Mouse (Mus musculus) adrenal gland (tissue): ENCODE results near the gene Cphx2.
"Not testable (repeated sequence)": the region's sequence is repeated elsewhere in the genome, so short reads cannot be mapped to it uniquely, and the experiment has no call there.

Experiments used
- intact Hi-C: fragments of 180-260 bp; cut with DNase I; formaldehyde crosslinking; loops from one replicate; pipeline ENCODE4 v1.15.1; 2025
- long read RNA-seq, 2 experiments: library from polyadenylated mRNA; unstranded; transcript quantifications; one replicate each; pipeline ENCODE4 v2.0.0; 2020; ENCODE audit warnings: borderline replicate concordance in 1 of 2; ENCODE audit not compliant: insufficient replicate concordance in 1 of 2

Gene Cphx2
- long read RNA-seq, experiment 1 = 0 reads
- long read RNA-seq, experiment 2 = 0 reads

DNA sequence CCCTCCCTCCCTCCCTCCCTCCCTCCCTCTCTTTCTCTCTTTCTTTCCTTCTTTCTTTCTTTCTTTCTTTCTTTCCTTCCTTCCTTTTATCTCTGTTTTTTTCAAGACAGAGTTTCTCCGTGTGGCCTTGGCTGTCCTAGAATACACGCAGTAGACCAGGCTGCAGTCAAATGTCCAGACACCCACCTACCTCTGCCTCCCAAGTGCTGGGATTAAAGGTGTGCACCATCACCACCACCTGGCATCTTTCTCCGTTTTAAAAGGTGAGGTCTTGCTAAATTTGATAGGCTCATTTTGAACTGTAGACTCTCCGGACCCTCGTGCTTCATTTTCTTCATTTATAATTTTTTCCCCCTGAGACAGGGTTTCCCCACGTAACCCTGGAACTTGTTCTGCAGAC is at the start of gene Cphx2:
Cphx2 (plus strand) TSS at position 301 of the 400 bp plus-strand sequence.
- intact Hi-C loops = not testable (repeated sequence)

GRCm38 (mm10) chr14:26034364-26034763 is 47.0 kb upstream of the Cphx2 start:
- intact Hi-C loops = not testable (repeated sequence)

DNA sequence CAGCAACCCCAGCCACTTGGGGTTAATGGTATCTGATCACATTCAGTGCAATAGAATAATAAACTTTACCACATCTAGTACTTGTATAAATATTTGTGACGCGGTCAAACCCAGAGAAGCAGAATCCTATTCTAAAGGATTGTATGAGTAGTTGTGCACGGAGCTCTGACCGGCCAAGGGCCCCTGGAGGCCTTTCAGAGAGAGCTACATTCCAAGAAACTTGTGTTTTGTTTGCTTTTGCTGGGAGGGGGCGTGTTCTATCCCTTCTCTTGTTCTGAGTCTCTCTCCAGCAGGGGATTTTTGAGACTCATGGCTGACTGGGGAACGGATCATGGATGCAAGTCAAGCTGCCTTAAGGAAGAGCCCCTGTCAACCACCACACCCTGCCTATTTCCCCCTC is 45.9 kb upstream of the Cphx2 start:
- intact Hi-C loops = not testable (repeated sequence)

DNA sequence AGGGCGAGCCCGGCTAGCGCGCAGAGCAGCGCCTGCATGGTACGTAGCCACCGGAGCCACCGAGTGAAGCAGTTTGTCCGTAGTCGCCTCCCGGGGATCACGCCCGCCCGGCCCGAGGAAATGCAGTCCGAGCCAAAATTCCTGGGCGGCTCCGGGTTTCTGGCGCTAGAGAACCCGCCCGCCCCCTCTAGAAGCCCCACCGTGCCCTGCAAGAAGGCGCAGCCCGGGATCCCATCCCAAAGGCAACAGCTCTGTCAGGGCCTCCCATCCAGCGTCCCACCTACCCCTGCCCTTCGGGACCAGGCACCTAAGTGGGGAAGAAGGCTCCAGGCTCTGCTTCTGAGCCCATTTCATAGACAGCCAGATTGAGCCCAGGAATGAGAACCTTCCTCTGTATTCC is 38.7 kb upstream of the Cphx2 start, which contains the start of gene Gm9780:
Gm9780 (minus strand) TSS at position 101 of the 400 bp plus-strand sequence.
- intact Hi-C loops = not testable (repeated sequence)

- intact Hi-C loops = not testable (repeated sequence)
Measured at GRCm38 (mm10) chr14:26045007-26045406, 36.3 kb upstream of the Cphx2 start.

- intact Hi-C loops = not testable (repeated sequence)
Measured at GRCm38 (mm10) chr14:26047026-26047425, 34.3 kb upstream of the Cphx2 start.

DNA sequence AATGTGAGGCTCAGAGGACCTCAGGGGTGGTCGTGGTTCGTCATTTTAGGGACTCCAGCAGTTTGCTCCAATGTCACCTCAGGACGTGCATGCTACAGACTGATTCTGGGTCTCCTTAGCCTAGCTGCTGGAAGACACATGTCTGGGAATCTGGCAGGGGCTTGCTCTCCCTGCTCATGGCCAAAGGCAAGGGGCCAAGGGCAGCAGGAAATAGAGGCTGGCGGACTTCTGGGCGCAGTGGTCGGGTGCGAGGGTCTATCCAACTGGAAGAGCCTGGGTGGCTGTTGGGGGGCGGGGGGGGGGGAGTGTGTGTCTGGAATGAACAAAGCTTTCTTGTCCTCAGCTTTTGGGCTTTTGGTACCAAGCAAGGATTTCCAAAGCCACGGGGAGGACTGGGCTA is 32.5 kb upstream of the Cphx2 start:
- intact Hi-C loops = not testable (repeated sequence)

DNA sequence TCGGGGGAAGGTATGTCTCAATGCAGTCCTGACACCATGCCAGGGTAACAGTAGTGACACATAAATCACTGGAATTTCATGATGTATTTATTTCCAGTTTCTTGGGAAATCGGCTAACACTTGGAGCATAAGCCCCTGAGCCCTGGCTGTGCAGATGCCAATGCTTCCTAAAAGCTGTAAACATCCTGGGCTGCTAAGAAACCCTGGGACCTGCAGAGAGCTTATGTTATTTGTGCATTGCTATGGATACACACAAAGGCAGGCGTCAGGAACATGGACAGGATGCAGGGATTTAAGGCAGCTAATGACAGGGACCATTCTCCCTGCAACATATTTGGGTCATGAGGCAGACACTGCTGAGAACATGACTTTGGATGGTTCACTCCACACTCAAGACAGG is 23.1 kb upstream of the Cphx2 start:
- intact Hi-C loops = not testable (repeated sequence)

DNA sequence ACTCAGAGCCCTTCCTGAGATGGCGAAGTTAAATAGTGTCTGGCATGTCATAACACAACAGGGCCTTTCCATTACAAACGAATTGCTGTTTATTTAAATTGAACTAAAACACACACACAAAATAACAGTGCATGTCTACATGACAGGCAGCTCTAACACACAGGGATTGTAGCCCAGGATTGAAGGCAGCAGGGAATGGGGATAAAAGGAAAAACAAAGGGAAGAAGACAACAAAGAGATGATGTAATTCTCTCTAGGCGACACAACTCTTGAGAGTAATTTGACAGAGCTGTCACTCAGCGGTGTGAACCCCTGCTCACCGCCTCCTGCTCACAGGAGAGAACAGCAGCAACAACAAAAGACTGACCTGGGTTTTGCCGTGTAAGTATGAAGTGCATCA is 22.0 kb upstream of the Cphx2 start:
- intact Hi-C loops = not testable (repeated sequence)

GRCm38 (mm10) chr14:26066574-26067324 is 14.6 kb upstream of the Cphx2 start:
- intact Hi-C loops = not testable (repeated sequence)

DNA sequence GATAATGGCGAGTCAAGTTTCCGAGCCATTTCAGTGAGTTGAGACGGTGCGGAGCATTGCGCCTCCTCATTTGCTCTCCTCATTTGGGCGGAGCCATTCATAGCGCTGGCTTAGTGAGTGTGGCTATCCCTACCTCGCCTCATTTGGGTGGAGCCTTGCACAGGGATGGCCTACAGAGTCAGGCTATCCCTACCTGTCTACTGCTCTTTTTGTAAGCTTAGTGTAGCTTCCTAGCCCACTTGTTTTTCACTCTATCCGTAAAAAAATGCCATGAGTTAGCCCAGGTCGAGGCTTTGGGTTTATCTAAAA is 14.0 kb upstream of the Cphx2 start, which contains the start of gene Tmem254c:
Tmem254c (minus strand) TSS at position 31 of the 309 bp plus-strand sequence.
- intact Hi-C loops = not testable (repeated sequence)

DNA sequence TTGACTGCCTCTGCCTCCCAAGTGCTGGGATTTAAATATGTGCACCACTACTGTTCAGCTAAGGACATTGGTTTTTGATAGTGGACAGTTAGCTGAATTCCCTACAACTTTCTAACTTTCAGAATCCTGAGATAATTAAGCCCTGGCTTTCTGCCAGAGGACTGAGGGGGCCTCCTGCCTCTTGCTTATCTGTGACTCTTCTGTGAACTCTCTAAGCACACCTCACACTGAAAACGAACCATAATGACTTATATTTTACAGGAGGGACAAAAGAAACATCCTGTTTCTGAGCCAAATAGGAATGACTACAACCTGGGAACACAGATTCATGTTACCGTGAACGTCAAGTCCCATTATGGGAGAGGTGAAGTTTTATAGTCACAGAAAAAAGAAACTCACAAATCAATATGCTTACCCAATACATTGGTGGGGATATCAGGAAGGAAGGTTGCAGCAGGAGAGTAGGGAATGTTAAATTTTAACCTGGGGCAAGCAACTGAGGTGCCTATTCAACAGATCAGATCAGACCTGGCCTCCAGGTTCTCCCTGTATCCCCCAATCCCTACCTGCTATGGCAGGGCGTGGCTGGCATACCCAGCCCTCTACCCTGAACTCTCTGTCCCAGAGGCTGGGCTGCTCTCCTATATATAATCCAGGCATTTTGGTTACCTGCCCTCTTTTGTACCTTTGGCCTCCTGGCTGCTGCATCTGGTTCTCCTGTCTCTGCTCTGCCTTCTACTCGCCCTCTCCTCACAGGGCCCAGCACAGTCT is 4.5 kb upstream of the Cphx2 start:
- intact Hi-C loops = not testable (repeated sequence)

- intact Hi-C loops = not testable (repeated sequence)
Measured at GRCm38 (mm10) chr14:26081997-26082396, 681 bp downstream of the Cphx2 start, which contains the start of gene Cphx3. TSS of gene Cphx3 (plus strand) at chr14:26082297.

- intact Hi-C loops = not testable (repeated sequence)
Measured at GRCm38 (mm10) chr14:26097622-26098021, 16.3 kb downstream of the Cphx2 start.

- intact Hi-C loops = not testable (repeated sequence)
Measured at GRCm38 (mm10) chr14:26118150-26118549, 36.8 kb downstream of the Cphx2 start, which contains the start of gene Duxbl2. TSS of gene Duxbl2 (plus strand) at chr14:26118349.

GRCm38 (mm10) chr14:26118550-26119000 is 37.3 kb downstream of the Cphx2 start:
- intact Hi-C loops = not testable (repeated sequence)

GRCm38 (mm10) chr14:26119095-26119494 is 37.8 kb downstream of the Cphx2 start:
- intact Hi-C loops = not testable (repeated sequence)
